Mouse (Mus musculus): ENCODE results near the gene Olfr1185-ps1. TPM values are rescaled to one million over a fixed set of nuclear protein-coding genes. Genes with fewer than 3 reads are reported as not detected.

Olfr1185-ps1 gene
- polyA plus RNA-seq (2015; fragmentation: Nextera tagmentation; extraction: Ambion mirVana): not detected in 2 replicates

GRCm38 (mm10) chr2:88493020-88493419 lies at the start of gene Olfr1185-ps1:
Gene Olfr1185-ps1 (plus strand): TSS chr2:88493320.

GRCm38 (mm10) chr2:88449031-88449430 lies 44.1 kb upstream of the Olfr1185-ps1 start, which contains the start of gene Gm13757:
Gene Gm13757 (minus strand): TSS chr2:88449131.

GRCm38 (mm10) chr2:88454567-88454966 lies 38.6 kb upstream of the Olfr1185-ps1 start, which contains the start of gene Olfr1183:
Gene Olfr1183 (plus strand): TSS chr2:88454867.

GRCm38 (mm10) chr2:88483298-88483697 lies 9.8 kb upstream of the Olfr1185-ps1 start, which contains the start of gene Olfr1184:
Gene Olfr1184 (plus strand): TSS chr2:88483598.

GRCm38 (mm10) chr2:88518251-88518650 lies 25.1 kb downstream of the Olfr1185-ps1 start, which contains the start of gene Olfr1186:
Gene Olfr1186 (plus strand): TSS chr2:88518551.

Other genes with a start within 250 kb of the Olfr1185-ps1 start
- not detected in 2 replicates for gene Olfr1173, start 213.4 kb upstream of the Olfr1185-ps1 start, polyA plus RNA-seq (2015; fragmentation: Nextera tagmentation; extraction: Ambion mirVana)
- not detected in 2 replicates for gene Olfr1174-ps, start 178.2 kb upstream of the Olfr1185-ps1 start, polyA plus RNA-seq (2015; fragmentation: Nextera tagmentation; extraction: Ambion mirVana)
- not detected in 2 replicates for gene Olfr1175-ps, start 166.1 kb upstream of the Olfr1185-ps1 start, polyA plus RNA-seq (2015; fragmentation: Nextera tagmentation; extraction: Ambion mirVana)
- not detected in 2 replicates for gene Olfr1176, start 156.6 kb upstream of the Olfr1185-ps1 start, polyA plus RNA-seq (2015; fragmentation: Nextera tagmentation; extraction: Ambion mirVana)
- not detected in 2 replicates for gene Olfr1177-ps, start 146.8 kb upstream of the Olfr1185-ps1 start, polyA plus RNA-seq (2015; fragmentation: Nextera tagmentation; extraction: Ambion mirVana)
- not detected in 2 replicates for gene Olfr1178, start 106.3 kb upstream of the Olfr1185-ps1 start, polyA plus RNA-seq (2015; fragmentation: Nextera tagmentation; extraction: Ambion mirVana)
- not detected in 2 replicates for gene Olfr1179, start 86.9 kb upstream of the Olfr1185-ps1 start, polyA plus RNA-seq (2015; fragmentation: Nextera tagmentation; extraction: Ambion mirVana)
- not detected in 2 replicates for gene Olfr1180, start 74.2 kb upstream of the Olfr1185-ps1 start, polyA plus RNA-seq (2015; fragmentation: Nextera tagmentation; extraction: Ambion mirVana)
- not detected in 2 replicates for gene Olfr1181, start 67.1 kb upstream of the Olfr1185-ps1 start, polyA plus RNA-seq (2015; fragmentation: Nextera tagmentation; extraction: Ambion mirVana)
- not detected in 2 replicates for gene Gm13757, start 44.2 kb upstream of the Olfr1185-ps1 start, polyA plus RNA-seq (2015; fragmentation: Nextera tagmentation; extraction: Ambion mirVana)
- not detected in 2 replicates for gene Olfr1183, start 38.5 kb upstream of the Olfr1185-ps1 start, polyA plus RNA-seq (2015; fragmentation: Nextera tagmentation; extraction: Ambion mirVana)
- not detected in 2 replicates for gene Olfr1184, start 9.7 kb upstream of the Olfr1185-ps1 start, polyA plus RNA-seq (2015; fragmentation: Nextera tagmentation; extraction: Ambion mirVana)
- not detected in 2 replicates for gene Olfr1186, start 25.2 kb downstream of the Olfr1185-ps1 start, polyA plus RNA-seq (2015; fragmentation: Nextera tagmentation; extraction: Ambion mirVana)
- gene Olfr1188, start 63.6 kb downstream of the Olfr1185-ps1 start, polyA plus RNA-seq (2015; fragmentation: Nextera tagmentation; extraction: Ambion mirVana): not detected in 2 replicates
- gene Olfr1189, start 93.1 kb downstream of the Olfr1185-ps1 start, polyA plus RNA-seq (2015; fragmentation: Nextera tagmentation; extraction: Ambion mirVana): not detected in 2 replicates
- not detected in 2 replicates for gene Olfr1191-ps1, start 147.2 kb downstream of the Olfr1185-ps1 start, polyA plus RNA-seq (2015; fragmentation: Nextera tagmentation; extraction: Ambion mirVana)
- gene Olfr1192-ps1, start 155.2 kb downstream of the Olfr1185-ps1 start, polyA plus RNA-seq (2015; fragmentation: Nextera tagmentation; extraction: Ambion mirVana): not detected in 2 replicates
- gene Olfr1193, start 182.3 kb downstream of the Olfr1185-ps1 start, polyA plus RNA-seq (2015; fragmentation: Nextera tagmentation; extraction: Ambion mirVana): not detected in 2 replicates
- not detected in 2 replicates for gene Olfr1195, start 195.9 kb downstream of the Olfr1185-ps1 start, polyA plus RNA-seq (2015; fragmentation: Nextera tagmentation; extraction: Ambion mirVana)
- not detected in 2 replicates for gene Olfr1196, start 211.3 kb downstream of the Olfr1185-ps1 start, polyA plus RNA-seq (2015; fragmentation: Nextera tagmentation; extraction: Ambion mirVana)
- gene Olfr1197, start 239.0 kb downstream of the Olfr1185-ps1 start, polyA plus RNA-seq (2015; fragmentation: Nextera tagmentation; extraction: Ambion mirVana): not detected in 2 replicates

Data from skeletal muscle tissue, postnatal 0 days (tissue).